Mouse (Mus musculus) embryo, embryonic 10 days (tissue): ENCODE results near the gene Fktn.
"Not testable (repeated sequence)": the region's sequence is repeated elsewhere in the genome, so short reads cannot be mapped to it uniquely, and the experiment has no call there.

Experiments used
- DNase-seq: peaks from one replicate; pipeline ENCODE4 v3.0.0-alpha.2; 2015; ENCODE audit warnings: low spot score

The Fktn gene

GRCm38 (mm10) chr4:53772004-53772403 lies 58.2 kb downstream of the Fktn start:
- DNase-seq: no peak

DNA sequence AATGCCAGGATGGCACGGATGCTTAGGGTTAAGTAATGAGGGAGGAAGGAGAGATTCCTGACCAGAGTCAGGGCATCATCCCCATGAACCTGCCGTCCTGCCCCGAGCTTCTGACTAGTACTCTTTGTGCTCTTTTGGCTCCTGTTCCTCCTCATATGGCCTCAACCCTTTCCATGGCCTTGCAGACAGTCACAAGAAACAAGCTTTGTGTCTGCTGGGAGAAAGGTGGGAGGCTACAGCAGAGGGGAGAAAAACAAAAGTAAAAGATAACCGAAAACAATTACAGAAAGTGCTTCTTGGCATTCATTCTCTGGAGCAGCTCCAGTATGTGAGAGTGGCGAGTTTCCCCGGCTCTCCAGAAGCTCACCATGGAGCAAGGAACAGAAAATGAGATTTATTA lies 60.1 kb downstream of the Fktn start:
- DNase-seq: no peak

GRCm38 (mm10) chr4:53781396-53781795 lies 67.6 kb downstream of the Fktn start:
- DNase-seq: no peak

GRCm38 (mm10) chr4:53782216-53783070 lies 68.6 kb downstream of the Fktn start:
- DNase-seq: peak; percentile 48

GRCm38 (mm10) chr4:53785746-53786398 lies 72.1 kb downstream of the Fktn start:
- no peak for DNase-seq

- DNase-seq: no peak
These were observed 73.1 kb downstream of the Fktn start for GRCm38 (mm10) chr4:53786851-53787250.

- DNase-seq: peak; percentile 85
These were observed 75.5 kb downstream of the Fktn start for GRCm38 (mm10) chr4:53789346-53789745.

DNA sequence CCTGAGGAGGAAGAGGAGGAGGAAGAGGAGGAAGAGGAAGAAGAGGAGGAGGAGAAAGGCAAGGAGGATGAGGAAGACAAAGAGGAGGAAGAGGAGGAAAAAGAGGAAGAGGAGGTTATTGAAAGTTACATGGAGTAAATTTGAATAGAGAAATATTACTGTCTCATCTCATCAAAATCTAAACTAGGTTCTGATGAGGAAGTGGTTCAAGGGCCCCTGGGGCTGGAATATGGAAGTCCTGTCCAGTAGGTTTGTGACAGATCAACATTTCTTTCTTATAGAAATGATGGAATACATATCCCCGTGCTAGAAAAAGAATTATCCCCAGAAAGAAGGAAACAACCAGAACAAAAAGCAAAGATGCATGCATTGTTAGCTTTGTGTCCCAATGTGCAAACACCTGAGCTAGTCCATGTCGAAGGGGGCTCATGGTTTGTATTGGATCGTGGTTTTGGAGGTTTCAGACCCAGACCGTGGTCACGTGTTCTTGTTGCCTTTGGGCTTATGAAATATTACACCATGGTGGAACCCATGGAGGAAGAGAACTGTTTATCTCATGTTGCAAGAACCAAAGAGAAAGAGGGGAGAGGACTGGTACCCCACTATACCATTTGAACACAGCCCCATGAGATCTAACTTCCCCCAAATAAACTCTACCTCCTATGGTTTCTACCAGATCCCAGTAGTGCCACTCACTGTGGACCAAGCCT lies 80.6 kb downstream of the Fktn start:
- DNase-seq: no peak

- no peak for DNase-seq
These were observed 81.3 kb downstream of the Fktn start for GRCm38 (mm10) chr4:53795086-53795485.

GRCm38 (mm10) chr4:53795706-53796105 lies 81.9 kb downstream of the Fktn start:
- DNase-seq: no peak

GRCm38 (mm10) chr4:53796865-53797772 lies 83.3 kb downstream of the Fktn start:
- DNase-seq: peak; percentile 45

GRCm38 (mm10) chr4:53798896-53799676 lies 85.3 kb downstream of the Fktn start:
- no peak for DNase-seq

- DNase-seq: no peak
These were observed 86.0 kb downstream of the Fktn start for GRCm38 (mm10) chr4:53799753-53800152.

DNA sequence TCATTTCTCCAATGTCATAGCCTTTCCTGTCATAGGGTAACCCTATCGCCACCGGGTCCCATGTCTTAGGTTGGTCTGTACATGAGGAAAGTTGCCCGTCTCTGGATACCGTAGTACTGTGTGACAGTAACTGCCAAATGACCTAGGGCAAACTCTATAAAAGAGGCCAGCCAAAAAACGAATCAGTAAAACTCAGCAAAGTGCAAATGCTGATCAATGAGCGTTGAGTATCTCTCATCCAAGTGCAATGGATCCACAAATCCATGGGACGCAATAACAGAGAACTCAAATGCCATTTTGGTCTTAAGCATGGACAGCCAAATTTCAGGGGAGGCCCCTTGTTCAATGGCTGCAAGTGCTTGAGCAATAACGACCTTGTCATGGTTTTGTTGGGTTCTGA lies 89.9 kb downstream of the Fktn start:
- not testable (repeated sequence) for DNase-seq

- DNase-seq: not testable (repeated sequence)
These were observed 92.6 kb downstream of the Fktn start for GRCm38 (mm10) chr4:53806428-53806827.

DNA sequence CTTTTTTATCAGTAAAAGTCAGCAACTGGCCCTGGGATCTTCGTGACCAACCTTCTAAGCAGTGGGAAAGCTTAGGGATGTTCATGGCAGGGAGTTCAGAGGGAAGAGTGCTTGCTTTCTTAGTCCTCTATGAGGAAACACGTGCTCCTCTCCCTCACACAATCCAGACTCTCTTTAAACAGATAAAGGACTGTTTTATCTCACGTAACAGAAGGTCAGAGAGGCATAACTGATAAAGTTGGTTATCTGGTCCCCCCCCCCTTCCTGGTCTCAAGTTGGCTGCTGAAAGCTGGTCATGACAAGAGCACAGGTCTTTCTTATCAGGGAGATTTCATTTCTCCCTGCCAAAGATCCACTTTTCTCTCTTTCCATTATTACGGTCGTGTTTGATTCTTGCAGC lies 104.5 kb downstream of the Fktn start:
- no peak for DNase-seq

GRCm38 (mm10) chr4:53823697-53824096 lies 109.9 kb downstream of the Fktn start:
- DNase-seq: no peak

- DNase-seq: no peak
These were observed 111.0 kb downstream of the Fktn start for GRCm38 (mm10) chr4:53824831-53825230.

GRCm38 (mm10) chr4:53825821-53826605 lies 112.2 kb downstream of the Fktn start, which contains the start of gene Tmem38b:
Gene Tmem38b, plus strand, starts transcription at chr4:53826045.
- DNase-seq: peak; percentile 74

GRCm38 (mm10) chr4:53826641-53827248 lies 112.9 kb downstream of the Fktn start:
- peak; percentile 14 for DNase-seq
